Mouse (Mus musculus): ENCODE results near the gene Gys1. TPM values are rescaled to one million over a fixed set of nuclear protein-coding genes. Genes with fewer than 3 reads are reported as not detected.
"Not testable (repeated sequence)": the region's sequence is repeated elsewhere in the genome, so short reads cannot be mapped to it uniquely, and the experiment has no call there.

The Gys1 gene
- polyA plus RNA-seq, 1 experiment from 2014 or later: 19.6 TPM

DNA sequence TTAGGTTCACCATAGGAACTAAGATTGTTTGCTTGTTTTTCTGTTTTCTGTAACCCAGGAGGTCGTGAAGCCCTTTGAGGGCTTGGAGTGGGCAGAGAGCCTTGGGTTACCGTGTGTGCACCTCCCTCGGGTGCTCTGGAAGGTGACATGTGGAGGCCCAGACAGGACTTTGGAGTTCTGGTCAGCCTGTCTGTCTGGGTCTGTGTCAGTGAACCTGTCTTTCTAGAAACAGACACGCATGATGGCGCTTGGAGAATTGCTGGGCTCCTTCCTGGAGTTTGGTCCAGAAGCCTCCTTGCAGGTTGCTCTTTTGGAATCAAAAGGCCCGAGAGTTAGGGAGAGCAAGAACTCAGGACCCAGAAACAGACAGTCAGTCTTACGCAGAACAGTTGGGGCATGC is 25.7 kb downstream of the Gys1 start:
- Histone ChIP-seq H3K27ac (replicated peaks) (peak overlapping the region; percentile 96), H3K4me1 (peaks cover 43% of the 10 kb centered on the region), H3K4me3 (peak overlapping the region; percentile 93), H3K27me3 (no peaks in the 10 kb centered on the region), H3K4me2 (replicated peaks) (peak overlapping the region; percentile 56), H3K9me3 (no peaks in the 10 kb centered on the region), H3K36me3 (peaks cover 48% of the 10 kb centered on the region), H3K9ac (replicated peaks) (peak overlapping the region; percentile 41)
- peak; percentile 2; the same call in 1 of the 2 replicates for ATAC-seq (replicated peaks)
- WGBS: 79% methylated on average over 7 of the region's 7 CpGs

DNA sequence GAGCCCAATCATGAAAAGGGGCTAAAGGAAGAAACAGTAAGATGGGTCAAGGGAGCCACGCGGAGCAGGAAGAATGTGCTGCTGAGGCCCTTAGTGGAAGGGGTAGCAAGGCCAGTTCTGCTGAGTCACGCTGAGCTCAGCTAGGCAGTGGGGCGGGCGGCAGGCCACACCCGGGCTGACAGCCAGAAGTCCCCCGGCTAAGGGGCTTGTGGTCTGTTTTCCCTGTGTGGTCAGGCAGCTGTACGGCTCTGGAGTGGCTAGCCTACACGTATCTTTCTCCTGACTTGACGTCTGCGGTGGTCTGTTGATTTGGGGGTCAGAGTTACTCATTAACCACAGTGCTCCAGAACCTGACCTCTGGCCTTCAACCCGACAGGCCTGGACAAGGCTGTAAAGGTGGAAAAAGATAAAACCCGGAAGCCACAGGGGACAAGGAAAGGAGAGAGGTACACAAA is 26.2 kb downstream of the Gys1 start:
- H3K9ac ChIP-seq (replicated peaks): no peak overlapping the region
- peaks cover 47% of the 10 kb centered on the region for H3K36me3 ChIP-seq
- peak overlapping the region; percentile 96 for H3K27ac ChIP-seq (replicated peaks)
- 49% methylated on average over 13 of the region's 13 CpGs for WGBS
- peaks cover 48% of the 10 kb centered on the region for H3K4me1 ChIP-seq
- ATAC-seq (replicated peaks): no peak
- H3K4me3 ChIP-seq: no peak overlapping the region
- H3K9me3 ChIP-seq: no peaks in the 10 kb centered on the region
- H3K27me3 ChIP-seq: no peaks in the 10 kb centered on the region
- H3K4me2 ChIP-seq (replicated peaks): peak overlapping the region; percentile 56; the same call in 1 of the 2 replicates

- H3K9ac ChIP-seq (replicated peaks): no peak overlapping the region
- no peak overlapping the region for H3K4me2 ChIP-seq (replicated peaks)
- ATAC-seq (replicated peaks): no peak
- peak overlapping the region; percentile 96 for H3K27ac ChIP-seq (replicated peaks)
- no peak overlapping the region for H3K4me3 ChIP-seq
- peaks cover 47% of the 10 kb centered on the region for H3K36me3 ChIP-seq
- WGBS: 83% methylated on average over 4 of the region's 5 CpGs
- peaks cover 52% of the 10 kb centered on the region for H3K4me1 ChIP-seq
- no peaks in the 10 kb centered on the region for H3K9me3 ChIP-seq
- H3K27me3 ChIP-seq: no peaks in the 10 kb centered on the region
Measured at GRCm38 (mm10) chr7:45461326-45461725, 26.7 kb downstream of the Gys1 start.

GRCm38 (mm10) chr7:45461781-45462180 is 27.1 kb downstream of the Gys1 start:
- ATAC-seq (replicated peaks): no peak
- Histone ChIP-seq H3K9ac (replicated peaks) (no peak overlapping the region), H3K9me3 (no peaks in the 10 kb centered on the region), H3K4me1 (peaks cover 48% of the 10 kb centered on the region), H3K27me3 (no peaks in the 10 kb centered on the region), H3K4me2 (replicated peaks) (no peak overlapping the region), H3K4me3 (no peak overlapping the region), H3K27ac (replicated peaks) (peak overlapping the region; percentile 7; the same call in 1 of the 2 replicates), H3K36me3 (peaks cover 45% of the 10 kb centered on the region)
- whole genome bisulfite sequencing: 94% methylated on average over 4 of the region's 4 CpGs

GRCm38 (mm10) chr7:45462325-45462724 is 27.7 kb downstream of the Gys1 start:
- H3K36me3 ChIP-seq: peaks cover 40% of the 10 kb centered on the region
- WGBS: 89% methylated on average over 4 of the region's 4 CpGs

GRCm38 (mm10) chr7:45462868-45463267 is 28.2 kb downstream of the Gys1 start:
- H3K4me3 ChIP-seq; H3K4me2 ChIP-seq (replicated peaks); H3K9ac ChIP-seq (replicated peaks); H3K27me3 ChIP-seq; ATAC-seq (replicated peaks); H3K27ac ChIP-seq (replicated peaks); H3K9me3 ChIP-seq: not testable (repeated sequence)
- H3K36me3 ChIP-seq: peaks cover 35% of the 10 kb centered on the region
- 80% methylated on average over 4 of the region's 4 CpGs for WGBS
- peaks cover 43% of the 10 kb centered on the region for H3K4me1 ChIP-seq

More at GRCm38 (mm10) chr7:45462325-45462724, 27.7 kb downstream of the Gys1 start:
- Histone ChIP-seq H3K9me3 (no peaks in the 10 kb centered on the region), H3K27me3 (no peaks in the 10 kb centered on the region), H3K4me3 (no peak overlapping the region), H3K27ac (replicated peaks) (no peak overlapping the region), H3K4me2 (replicated peaks) (no peak overlapping the region), H3K4me1 (peaks cover 47% of the 10 kb centered on the region), H3K9ac (replicated peaks) (no peak overlapping the region)
- ATAC-seq (replicated peaks): no peak

- no peak for ATAC-seq (replicated peaks)
- Histone ChIP-seq H3K9me3 (no peaks in the 10 kb centered on the region), H3K4me3 (no peak overlapping the region), H3K27ac (replicated peaks) (no peak overlapping the region), H3K9ac (replicated peaks) (no peak overlapping the region), H3K4me2 (replicated peaks) (no peak overlapping the region), H3K27me3 (no peaks in the 10 kb centered on the region), H3K36me3 (peaks cover 29% of the 10 kb centered on the region), H3K4me1 (peaks cover 37% of the 10 kb centered on the region)
- WGBS: 92% methylated on average over 7 of the region's 7 CpGs
Measured at GRCm38 (mm10) chr7:45463987-45464778, 29.5 kb downstream of the Gys1 start.

DNA sequence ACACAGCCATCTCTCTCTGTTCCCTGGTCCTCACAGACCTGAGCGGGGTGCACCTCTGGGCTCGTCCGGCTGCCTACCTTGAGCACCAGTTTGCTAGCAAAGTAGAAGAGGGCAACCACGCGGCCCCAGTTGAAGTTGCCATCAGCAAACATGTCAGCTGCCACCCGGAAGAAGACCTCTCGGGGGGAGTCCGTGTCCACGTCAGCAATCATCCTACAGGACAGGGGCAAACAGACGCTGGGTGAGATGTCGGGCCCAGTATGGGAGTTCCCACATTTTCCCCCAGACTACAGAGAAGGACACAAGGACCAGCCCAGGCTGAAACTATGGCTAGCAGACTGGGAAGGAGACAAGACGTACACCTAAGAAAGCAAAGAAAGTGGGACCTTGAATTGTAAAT is 30.5 kb downstream of the Gys1 start:
- Histone ChIP-seq H3K4me1 (peaks cover 34% of the 10 kb centered on the region), H3K4me3 (no peak overlapping the region), H3K27me3 (no peaks in the 10 kb centered on the region), H3K9me3 (no peaks in the 10 kb centered on the region), H3K9ac (replicated peaks) (0 out of 2 replicates have a peak overlapping the region, but pooled peaks have one; percentile 88), H3K27ac (replicated peaks) (no peak overlapping the region), H3K4me2 (replicated peaks) (no peak overlapping the region; the same call in 1 of the 2 replicates), H3K36me3 (peaks cover 29% of the 10 kb centered on the region)
- WGBS: 97% methylated on average over 12 of the region's 12 CpGs
- ATAC-seq (replicated peaks): no peak

DNA sequence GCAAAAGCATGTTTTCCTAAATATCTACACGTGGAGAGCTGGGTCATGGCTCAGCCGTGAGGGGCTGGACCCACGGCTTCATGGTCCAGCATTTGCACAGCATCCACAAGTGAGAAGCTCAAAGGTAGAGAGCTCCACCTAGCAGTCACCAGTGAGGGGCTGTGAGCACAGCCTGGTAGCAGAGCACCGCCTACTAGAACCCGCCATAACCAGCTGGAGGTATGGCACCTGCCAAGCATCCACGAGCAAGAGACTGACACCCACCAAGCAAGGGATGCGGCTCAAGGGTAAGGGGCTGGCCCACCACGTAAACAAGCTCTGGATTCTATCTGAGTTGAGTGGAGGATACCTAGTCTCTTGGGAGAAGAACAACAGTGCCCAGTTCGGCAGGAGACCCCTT is 30.9 kb downstream of the Gys1 start:
- Histone ChIP-seq H3K9me3 (no peaks in the 10 kb centered on the region), H3K9ac (replicated peaks) (peak overlapping the region; percentile 88), H3K27ac (replicated peaks) (no peak overlapping the region), H3K36me3 (peaks cover 29% of the 10 kb centered on the region), H3K4me3 (peak overlapping the region; percentile 84), H3K4me2 (replicated peaks) (peak overlapping the region; percentile 67), H3K4me1 (peaks cover 30% of the 10 kb centered on the region), H3K27me3 (no peaks in the 10 kb centered on the region)
- ATAC-seq (replicated peaks): no peak
- WGBS: 76% methylated on average over 9 of the region's 9 CpGs

- Histone ChIP-seq H3K4me2 (replicated peaks) (peak within 1 kb of the TSS; percentile 67), H3K9ac (replicated peaks) (peak within 1 kb of the TSS; percentile 88), H3K4me1 (peaks cover 25% of the 10 kb centered on the region), H3K36me3 (peaks cover 29% of the 10 kb centered on the region), H3K4me3 (peak within 1 kb of the TSS; percentile 84), H3K9me3 (no peaks in the 10 kb centered on the region), H3K27ac (replicated peaks) (peak within 1 kb of the TSS; percentile 71), H3K27me3 (no peaks in the 10 kb centered on the region)
- WGBS: under 1% methylated on average over 57 of the region's 58 CpGs
- peak; percentile 82 for ATAC-seq (replicated peaks)
Measured at GRCm38 (mm10) chr7:45466283-45467089, 31.8 kb downstream of the Gys1 start, which contains the start of gene Bax. Gene Bax (minus strand): TSS chr7:45466898.

DNA sequence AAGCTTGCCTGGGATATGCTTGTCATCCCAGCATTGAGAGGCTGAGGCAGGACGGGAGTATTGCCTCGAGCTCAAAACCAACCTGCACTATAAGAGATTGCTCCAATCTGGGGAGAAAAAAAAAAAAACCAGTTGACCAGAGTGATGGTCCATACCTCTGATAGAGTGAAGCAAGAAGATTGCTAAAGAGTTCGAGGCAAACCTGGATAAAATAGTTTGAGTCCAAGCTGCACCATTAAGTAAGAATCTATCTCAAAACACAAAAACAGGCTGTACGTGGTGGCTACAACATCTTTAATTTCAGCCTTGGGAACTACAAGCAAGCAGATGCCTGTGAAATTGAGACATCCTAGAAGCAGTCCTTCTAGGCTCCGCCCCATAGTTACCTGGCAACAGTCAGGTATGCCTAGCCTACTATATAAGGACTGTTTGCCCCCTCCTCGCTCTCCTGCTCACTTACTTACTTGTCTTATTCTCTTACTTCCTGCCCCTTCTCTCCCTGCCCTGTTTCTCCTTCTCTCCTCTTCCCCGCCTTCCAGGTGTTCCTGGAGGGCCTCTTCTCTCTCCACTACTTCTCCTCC is 32.5 kb downstream of the Gys1 start:
- H3K27ac ChIP-seq (replicated peaks): no peak overlapping the region
- no peaks in the 10 kb centered on the region for H3K27me3 ChIP-seq
- 36% methylated on average over 7 of the region's 7 CpGs for WGBS
- H3K4me3 ChIP-seq: peak overlapping the region; percentile 84
- ATAC-seq (replicated peaks): peak; percentile 32; the same call in 1 of the 2 replicates
- H3K9ac ChIP-seq (replicated peaks): peak overlapping the region; percentile 43; the same call in 1 of the 2 replicates
- H3K4me2 ChIP-seq (replicated peaks): peak overlapping the region; percentile 67
- H3K9me3 ChIP-seq: no peaks in the 10 kb centered on the region
- H3K36me3 ChIP-seq: peaks cover 25% of the 10 kb centered on the region
- H3K4me1 ChIP-seq: peaks cover 25% of the 10 kb centered on the region

Data from forebrain, embryonic 15.5 days (tissue).